Mouse (Mus musculus): ENCODE results near the gene Nr1h4.

DNA sequence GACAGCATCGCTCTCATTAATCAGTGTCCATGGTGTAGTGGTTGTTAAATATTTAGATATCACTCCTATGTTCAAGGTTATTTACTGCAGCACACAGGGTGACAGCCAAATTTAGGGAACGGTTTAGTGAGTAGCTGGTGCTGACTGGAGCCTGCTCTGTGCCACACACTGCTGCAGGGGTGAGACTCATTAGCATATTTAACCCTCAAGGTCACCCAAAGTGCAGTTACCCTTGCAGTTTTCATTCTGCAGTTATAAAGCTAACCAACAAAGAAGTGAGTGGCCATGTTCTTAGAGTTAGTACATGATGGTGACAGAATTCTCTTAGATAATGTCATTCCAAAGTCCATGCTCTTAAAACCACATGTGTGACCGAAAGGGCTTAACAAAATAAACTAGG is 8.9 kb upstream of the Nr1h4 start:
- TF ChIP-seq CTCF (IDR thresholded peaks at IDR 0.05; ENCODE audit: extremely low read depth, insufficient read depth, low read length) (no peak), POLR2A (IDR thresholded peaks at IDR 0.05; ENCODE audit: extremely low read depth, insufficient read depth, low read length) (no peak)

Measured in cortical plate, adult 2 months (tissue).